Mouse (Mus musculus) ES-E14 (cell line): Measurements from ENCODE around the gene Nav2.

Experiments
- CHD2 ChIP-seq: IDR thresholded peaks from 2 replicates; pipeline ENCODE4 v1.6.1; 2014; ENCODE audit warnings: mild to moderate bottlenecking, low read depth, low read length, inconsistent platforms
- HCFC1 ChIP-seq: IDR thresholded peaks from 2 replicates; pipeline ENCODE4 v1.6.1; 2012; ENCODE audit warnings: low read length, inconsistent platforms, borderline replicate concordance; ENCODE audit not compliant: insufficient read depth
- MAFK ChIP-seq: IDR thresholded peaks from 2 replicates; pipeline ENCODE4 v1.6.1; 2014; ENCODE audit warnings: mild to moderate bottlenecking, low read depth, low read length, inconsistent platforms; ENCODE audit not compliant: insufficient read depth
- ZC3H11A ChIP-seq: IDR thresholded peaks from 2 replicates; pipeline ENCODE4 v1.6.1; 2012; ENCODE audit warnings: low read depth, mild to moderate bottlenecking, inconsistent platforms, low read length, borderline replicate concordance
- ZNF384 ChIP-seq: IDR thresholded peaks from 2 replicates; pipeline ENCODE4 v1.6.1; 2012; ENCODE audit warnings: low read depth, low read length, inconsistent platforms

GRCm38 (mm10) chr7:48881486-48881885 is 27.0 kb upstream of the Nav2 start, which contains the start of gene E2f8:
- no peak for TF ChIP-seq ZNF384
- TF ChIP-seq MAFK: no peak
- no peak for TF ChIP-seq CHD2
- TF ChIP-seq ZC3H11A: no peak
- no peak for TF ChIP-seq HCFC1
